Mouse (Mus musculus): ENCODE results near the gene Ptprb. TPM values are rescaled to one million over a fixed set of nuclear protein-coding genes. Genes with fewer than 3 reads are reported as not detected.

Ptprb gene
- polyA plus RNA-seq (2012; ENCODE audit: insufficient read depth, insufficient read length, missing spikeins): 16.1 and 19.0 TPM in 2 replicates

- peak within 1 kb of the TSS; percentile 96 for H3K27ac ChIP-seq (replicated peaks; ENCODE audit: low read depth, low read length)
- H3K4me3 ChIP-seq (ENCODE audit: insufficient read depth, low read depth, low read length): peak within 1 kb of the TSS; percentile 78
These were observed at the start of gene Ptprb for GRCm38 (mm10) chr10:116275280-116275679. Gene Ptprb (plus strand): TSS chr10:116275523.

GRCm38 (mm10) chr10:116235299-116235698, 40.0 kb upstream of the Ptprb start:
- H3K4me3 ChIP-seq (ENCODE audit: insufficient read depth, low read depth, low read length): no peak overlapping the region
- no peaks in the 10 kb centered on the region for H3K4me1 ChIP-seq (ENCODE audit: control insufficient read depth, insufficient read depth, insufficient read length, low read length)
- H3K27ac ChIP-seq (replicated peaks; ENCODE audit: low read depth, low read length): no peak overlapping the region

More at GRCm38 (mm10) chr10:116275280-116275679, at the start of gene Ptprb:
- peaks cover 21% of the 10 kb centered on the region; the same call in 1 of the 2 replicates for H3K4me1 ChIP-seq (ENCODE audit: control insufficient read depth, insufficient read depth, insufficient read length, low read length)

- H3K27ac ChIP-seq (replicated peaks; ENCODE audit: low read depth, low read length): no peak overlapping the region
- H3K4me3 ChIP-seq (ENCODE audit: insufficient read depth, low read depth, low read length): no peak overlapping the region
- H3K4me1 ChIP-seq (ENCODE audit: control insufficient read depth, insufficient read depth, insufficient read length, low read length): peaks cover 4% of the 10 kb centered on the region; the same call in 1 of the 2 replicates
These were observed 33.1 kb upstream of the Ptprb start for GRCm38 (mm10) chr10:116242200-116242599.

GRCm38 (mm10) chr10:116243373-116243772, 31.9 kb upstream of the Ptprb start:
- H3K27ac ChIP-seq (replicated peaks; ENCODE audit: low read depth, low read length): peak overlapping the region; percentile 38
- peaks cover 4% of the 10 kb centered on the region; the same call in 1 of the 2 replicates for H3K4me1 ChIP-seq (ENCODE audit: control insufficient read depth, insufficient read depth, insufficient read length, low read length)
- no peak overlapping the region for H3K4me3 ChIP-seq (ENCODE audit: insufficient read depth, low read depth, low read length)

GRCm38 (mm10) chr10:116245632-116246031, 29.7 kb upstream of the Ptprb start:
- H3K4me1 ChIP-seq (ENCODE audit: control insufficient read depth, insufficient read depth, insufficient read length, low read length): peaks cover 4% of the 10 kb centered on the region; the same call in 1 of the 2 replicates
- no peak overlapping the region for H3K4me3 ChIP-seq (ENCODE audit: insufficient read depth, low read depth, low read length)
- H3K27ac ChIP-seq (replicated peaks; ENCODE audit: low read depth, low read length): 0 out of 2 replicates have a peak overlapping the region, but pooled peaks have one; percentile 40

- Histone ChIP-seq H3K4me3 (ENCODE audit: insufficient read depth, low read depth, low read length) (no peak overlapping the region), H3K4me1 (ENCODE audit: control insufficient read depth, insufficient read depth, insufficient read length, low read length) (peaks cover 5% of the 10 kb centered on the region), H3K27ac (replicated peaks; ENCODE audit: low read depth, low read length) (peak overlapping the region; percentile 77)
These were observed 22.7 kb upstream of the Ptprb start for GRCm38 (mm10) chr10:116252668-116253067.

- Histone ChIP-seq H3K27ac (replicated peaks; ENCODE audit: low read depth, low read length) (peak overlapping the region; percentile 54), H3K4me3 (ENCODE audit: insufficient read depth, low read depth, low read length) (no peak overlapping the region), H3K4me1 (ENCODE audit: control insufficient read depth, insufficient read depth, insufficient read length, low read length) (peaks cover 5% of the 10 kb centered on the region)
These were observed 21.4 kb upstream of the Ptprb start for GRCm38 (mm10) chr10:116253972-116254371.

- H3K4me1 ChIP-seq (ENCODE audit: control insufficient read depth, insufficient read depth, insufficient read length, low read length): peaks cover 7% of the 10 kb centered on the region
- H3K4me3 ChIP-seq (ENCODE audit: insufficient read depth, low read depth, low read length): no peak overlapping the region
- H3K27ac ChIP-seq (replicated peaks; ENCODE audit: low read depth, low read length): no peak overlapping the region
These were observed 16.0 kb upstream of the Ptprb start for GRCm38 (mm10) chr10:116259298-116259697.

- H3K4me3 ChIP-seq (ENCODE audit: insufficient read depth, low read depth, low read length): no peak overlapping the region
- H3K27ac ChIP-seq (replicated peaks; ENCODE audit: low read depth, low read length): peak overlapping the region; percentile 78
- H3K4me1 ChIP-seq (ENCODE audit: control insufficient read depth, insufficient read depth, insufficient read length, low read length): peaks cover 11% of the 10 kb centered on the region
These were observed 14.5 kb upstream of the Ptprb start for GRCm38 (mm10) chr10:116260658-116261433.

- Histone ChIP-seq H3K4me3 (ENCODE audit: insufficient read depth, low read depth, low read length) (no peak overlapping the region), H3K27ac (replicated peaks; ENCODE audit: low read depth, low read length) (peak overlapping the region; percentile 41), H3K4me1 (ENCODE audit: control insufficient read depth, insufficient read depth, insufficient read length, low read length) (peaks cover 15% of the 10 kb centered on the region)
These were observed 13.8 kb upstream of the Ptprb start for GRCm38 (mm10) chr10:116261559-116261958.

- Histone ChIP-seq H3K4me3 (ENCODE audit: insufficient read depth, low read depth, low read length) (no peak overlapping the region), H3K4me1 (ENCODE audit: control insufficient read depth, insufficient read depth, insufficient read length, low read length) (peaks cover 23% of the 10 kb centered on the region), H3K27ac (replicated peaks; ENCODE audit: low read depth, low read length) (no peak overlapping the region)
These were observed 10.8 kb upstream of the Ptprb start for GRCm38 (mm10) chr10:116264521-116264920.

- Histone ChIP-seq H3K27ac (replicated peaks; ENCODE audit: low read depth, low read length) (peak overlapping the region; percentile 99), H3K4me3 (ENCODE audit: insufficient read depth, low read depth, low read length) (0 out of 2 replicates have a peak overlapping the region, but pooled peaks have one; percentile 10), H3K4me1 (ENCODE audit: control insufficient read depth, insufficient read depth, insufficient read length, low read length) (peaks cover 30% of the 10 kb centered on the region)
These were observed 8.5 kb upstream of the Ptprb start for GRCm38 (mm10) chr10:116266561-116267433.

GRCm38 (mm10) chr10:116267434-116267822, 7.9 kb upstream of the Ptprb start:
- peak overlapping the region; percentile 99 for H3K27ac ChIP-seq (replicated peaks; ENCODE audit: low read depth, low read length)
- H3K4me1 ChIP-seq (ENCODE audit: control insufficient read depth, insufficient read depth, insufficient read length, low read length): peaks cover 30% of the 10 kb centered on the region
- H3K4me3 ChIP-seq (ENCODE audit: insufficient read depth, low read depth, low read length): no peak overlapping the region

- Histone ChIP-seq H3K4me1 (ENCODE audit: control insufficient read depth, insufficient read depth, insufficient read length, low read length) (peaks cover 30% of the 10 kb centered on the region), H3K4me3 (ENCODE audit: insufficient read depth, low read depth, low read length) (no peak overlapping the region), H3K27ac (replicated peaks; ENCODE audit: low read depth, low read length) (peak overlapping the region; percentile 99; the same call in 1 of the 2 replicates)
These were observed 7.0 kb upstream of the Ptprb start for GRCm38 (mm10) chr10:116268343-116268742.
